Mouse (Mus musculus) splenic B cell, adult 2 months (primary cell): Measurements from ENCODE around the gene Gm15557.

Experiments
- DNase-seq: peaks from one replicate; pipeline ENCODE4 v3.0.0-alpha.2; 2011; ENCODE audit warnings: low read depth, low spot score
- H3K27me3 ChIP-seq: 2 replicates; pipeline ENCODE4 v1.6.1; 2012; ENCODE audit warnings: mild to moderate bottlenecking, low read length, moderate library complexity, mixed read lengths; ENCODE audit not compliant: control insufficient read depth, poor library complexity, insufficient read depth, severe bottlenecking
- H3K36me3 ChIP-seq: 2 replicates; pipeline ENCODE4 v1.6.1; 2012; ENCODE audit warnings: mild to moderate bottlenecking, low read length, moderate library complexity, mixed read lengths; ENCODE audit not compliant: control insufficient read depth, poor library complexity, insufficient read depth, severe bottlenecking

Gene Gm15557

GRCm38 (mm10) chr2:155979328-155979991, 38.9 kb downstream of the Gm15557 start:
- DNase-seq, result peak; percentile 72
- H3K36me3 ChIP-seq, result peaks cover 2% of the 10 kb centered on the region; the same call in 1 of the 2 replicates

DNA sequence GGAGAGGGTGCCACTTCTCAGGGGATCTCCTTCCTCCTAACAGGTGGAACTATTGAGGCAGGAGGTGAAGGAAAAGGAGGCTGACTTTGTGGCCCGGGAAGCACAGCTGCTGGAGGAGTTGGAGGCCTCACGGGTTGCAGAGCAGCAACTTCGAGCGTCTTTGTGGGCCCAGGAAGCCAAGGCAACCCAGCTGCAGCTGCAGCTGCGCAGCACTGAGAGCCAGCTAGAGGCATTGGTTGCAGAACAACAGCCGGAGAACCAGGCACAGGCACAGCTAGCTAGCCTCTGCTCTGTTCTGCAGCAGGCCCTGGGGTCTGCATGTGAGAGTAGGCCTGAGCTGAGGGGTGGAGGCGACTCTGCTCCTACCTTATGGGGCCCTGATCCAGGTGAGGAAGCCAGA, 45.2 kb downstream of the Gm15557 start:
- no peak for DNase-seq
- Histone ChIP-seq H3K27me3 (no peaks in the 10 kb centered on the region), H3K36me3 (peaks cover 18% of the 10 kb centered on the region)

More at GRCm38 (mm10) chr2:155979328-155979991, 38.9 kb downstream of the Gm15557 start:
- H3K27me3 ChIP-seq, result no peaks in the 10 kb centered on the region

- DNase-seq, result no peak
- no peaks in the 10 kb centered on the region for H3K27me3 ChIP-seq
- H3K36me3 ChIP-seq, result peaks cover 23% of the 10 kb centered on the region
These were observed 46.6 kb downstream of the Gm15557 start for GRCm38 (mm10) chr2:155987131-155987530.

DNA sequence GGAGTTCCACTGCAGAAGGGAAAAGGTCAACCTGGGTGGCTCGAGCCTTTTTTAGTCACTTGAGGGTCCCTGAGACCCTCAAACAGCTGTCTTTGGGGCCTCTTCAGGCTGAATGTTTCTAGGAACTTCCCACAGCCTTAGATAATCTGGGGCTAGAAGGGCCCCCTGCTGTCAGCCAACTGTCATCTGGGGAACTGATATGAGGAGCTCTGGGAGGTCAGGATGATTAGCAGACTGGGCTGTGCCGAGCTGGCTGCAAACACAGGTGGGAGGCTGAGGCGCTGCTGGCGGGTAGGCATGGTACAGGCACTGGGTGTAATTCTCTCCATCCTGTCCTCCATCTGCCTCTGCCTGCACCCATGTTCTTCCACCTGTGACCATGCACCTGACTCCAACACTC, 48.6 kb downstream of the Gm15557 start:
- DNase-seq, result no peak
- Histone ChIP-seq H3K36me3 (peaks cover 23% of the 10 kb centered on the region), H3K27me3 (no peaks in the 10 kb centered on the region)

DNA sequence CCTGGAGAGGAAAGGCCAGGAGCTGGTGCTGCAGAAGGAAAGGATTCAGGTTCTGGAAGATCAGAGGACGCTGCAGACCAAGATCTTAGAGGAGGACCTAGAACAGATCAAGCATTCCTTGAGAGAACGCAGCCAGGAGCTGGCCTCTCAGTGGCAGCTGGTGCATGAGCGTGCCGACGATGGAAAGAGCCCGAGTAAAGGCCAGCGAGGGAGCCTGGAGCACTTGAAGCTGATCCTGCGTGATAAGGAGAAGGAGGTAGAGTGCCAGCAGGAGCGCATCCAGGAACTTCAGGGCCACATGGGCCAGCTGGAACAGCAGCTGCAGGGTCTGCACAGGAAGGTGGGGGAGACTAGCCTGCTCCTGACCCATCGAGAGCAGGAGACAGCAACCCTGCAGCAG, 50.6 kb downstream of the Gm15557 start:
- Histone ChIP-seq H3K27me3 (no peaks in the 10 kb centered on the region), H3K36me3 (peaks cover 17% of the 10 kb centered on the region)
- DNase-seq, result no peak

- DNase-seq, result no peak
- Histone ChIP-seq H3K36me3 (peaks cover 14% of the 10 kb centered on the region), H3K27me3 (no peaks in the 10 kb centered on the region)
These were observed 51.4 kb downstream of the Gm15557 start for GRCm38 (mm10) chr2:155991863-155992321.
